Mouse (Mus musculus) lung, postnatal 36 days (tissue): ENCODE measurements around the gene Washc3.
A peak's percentile ranks its signal among the peaks of the same experiment; 100 is the strongest.

Source experiments
- DNase-seq: peaks from one replicate; pipeline ENCODE4 v3.0.0; 2022; ENCODE audit warnings: mixed read lengths

The Washc3 gene

GRCm38 (mm10) chr10:88200951-88201638, at the start of gene Washc3:
Gene Washc3, plus strand, starts transcription at chr10:88201093.
- DNase-seq, result peak; percentile 97

GRCm38 (mm10) chr10:88151658-88152057, 49.2 kb upstream of the Washc3 start:
- DNase-seq, result no peak

DNA sequence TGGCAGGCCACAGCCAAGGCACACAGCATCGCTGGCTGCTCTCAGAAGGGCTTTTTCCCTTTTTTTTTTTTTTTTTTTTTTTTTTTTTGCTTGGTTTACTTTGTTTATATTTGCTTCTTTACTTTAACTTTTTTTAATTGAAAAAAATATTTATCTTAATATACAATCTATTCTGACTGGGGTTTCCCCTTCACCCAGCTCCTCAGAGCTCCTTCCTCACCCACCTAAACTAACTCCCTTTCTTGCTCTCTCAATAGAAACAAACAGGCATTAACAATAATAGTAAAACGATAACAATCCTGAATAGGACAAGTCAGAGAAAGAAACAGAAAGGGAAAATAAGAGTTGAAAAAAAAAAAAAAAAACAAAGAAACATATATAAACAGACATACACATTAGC, 38.8 kb upstream of the Washc3 start:
- no peak for DNase-seq

GRCm38 (mm10) chr10:88162676-88163075, 38.2 kb upstream of the Washc3 start:
- DNase-seq, result no peak

DNA sequence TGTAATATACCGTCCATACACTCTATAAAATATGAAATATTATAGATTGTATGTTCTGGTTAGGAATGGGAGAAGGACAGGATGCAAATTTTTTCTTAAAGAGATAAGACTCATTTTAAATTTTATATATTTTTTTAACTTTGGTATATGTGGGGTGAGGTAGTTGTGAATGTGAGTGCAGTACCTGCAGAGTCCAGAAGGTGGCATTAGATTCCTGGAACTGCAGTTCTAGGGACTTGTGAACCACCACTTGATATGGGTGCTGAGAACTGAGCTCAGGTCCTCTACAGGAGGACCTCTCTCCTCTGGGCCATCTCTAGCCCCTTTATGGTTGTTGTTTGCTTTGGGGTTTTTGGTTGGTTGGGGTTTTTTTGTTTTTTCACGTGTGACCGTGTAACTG, 34.7 kb upstream of the Washc3 start:
- no peak for DNase-seq

- no peak for DNase-seq
These were observed 33.3 kb upstream of the Washc3 start for GRCm38 (mm10) chr10:88167438-88168077.

DNA sequence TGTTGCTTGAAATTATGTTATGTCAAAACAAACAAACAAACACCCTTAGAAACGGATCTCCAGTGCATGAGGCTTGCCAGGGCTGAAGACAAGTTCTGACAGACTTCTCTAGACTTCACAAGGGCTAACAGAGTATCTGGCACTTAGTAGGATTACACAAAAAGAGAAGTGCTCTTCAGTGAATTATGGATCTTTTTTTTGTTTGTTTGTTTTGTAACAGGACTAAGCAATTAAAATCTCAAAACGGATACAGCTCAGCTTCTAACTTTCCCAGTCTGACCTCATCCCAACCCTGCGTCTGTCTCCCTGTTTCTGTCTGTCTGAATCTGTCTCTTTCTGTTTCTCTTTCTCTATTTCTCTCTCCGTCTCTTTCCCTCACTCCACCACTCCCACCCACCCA, 352 bp upstream of the Washc3 start:
- DNase-seq, result no peak

- no peak for DNase-seq
These were observed 757 bp downstream of the Washc3 start for GRCm38 (mm10) chr10:88201650-88202049.

DNA sequence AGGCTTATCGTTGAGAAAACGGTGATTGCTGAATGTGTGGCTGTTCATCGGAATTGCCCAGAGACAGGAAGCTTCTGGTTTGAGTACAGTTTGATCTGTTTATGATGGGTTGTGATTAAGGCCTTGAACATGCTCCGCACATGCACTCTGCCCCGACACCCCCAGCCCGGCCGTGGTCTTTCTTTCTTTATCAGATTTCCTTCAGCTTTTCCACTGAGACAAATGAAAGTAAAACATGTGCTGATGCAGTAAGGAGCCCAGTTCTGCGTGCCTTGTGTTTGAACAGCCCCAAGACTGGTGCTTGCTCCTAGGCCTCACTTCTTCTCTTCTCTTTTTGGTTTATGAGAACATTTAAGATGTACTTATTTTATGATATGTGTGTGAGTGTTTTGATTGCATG, 1.7 kb downstream of the Washc3 start:
- DNase-seq, result no peak

- DNase-seq, result no peak
These were observed 2.3 kb downstream of the Washc3 start for GRCm38 (mm10) chr10:88203236-88203635.

- DNase-seq, result no peak
These were observed 11.8 kb downstream of the Washc3 start for GRCm38 (mm10) chr10:88212644-88213043.

GRCm38 (mm10) chr10:88214800-88215514, 14.1 kb downstream of the Washc3 start:
- DNase-seq, result no peak

DNA sequence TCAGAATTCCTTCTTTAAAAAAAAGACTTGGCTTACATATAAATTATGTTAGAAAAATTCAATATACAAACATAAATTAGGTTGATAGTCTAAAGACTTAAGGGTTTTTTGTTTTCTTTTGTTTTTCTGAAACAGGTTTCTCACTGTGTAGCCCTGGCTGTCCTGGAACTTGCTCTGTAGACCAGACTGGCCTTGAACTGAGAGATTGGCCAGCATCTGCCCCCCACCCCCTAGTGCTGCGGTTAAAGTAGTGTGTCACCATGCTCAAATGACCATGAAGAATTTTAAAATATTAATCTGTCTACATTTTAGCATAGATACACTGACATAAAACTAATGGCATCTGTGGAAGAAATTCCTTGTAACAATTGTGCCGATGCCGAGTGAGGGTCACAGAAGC, 17.3 kb downstream of the Washc3 start:
- no peak for DNase-seq

GRCm38 (mm10) chr10:88221718-88222117, 20.8 kb downstream of the Washc3 start:
- DNase-seq, result no peak

GRCm38 (mm10) chr10:88225421-88225820, 24.5 kb downstream of the Washc3 start:
- peak; percentile 10 for DNase-seq

GRCm38 (mm10) chr10:88227962-88228361, 27.1 kb downstream of the Washc3 start:
- DNase-seq, result no peak

GRCm38 (mm10) chr10:88228521-88229017, 27.7 kb downstream of the Washc3 start:
- no peak for DNase-seq

- no peak for DNase-seq
These were observed 30.8 kb downstream of the Washc3 start for GRCm38 (mm10) chr10:88231671-88232070.

DNA sequence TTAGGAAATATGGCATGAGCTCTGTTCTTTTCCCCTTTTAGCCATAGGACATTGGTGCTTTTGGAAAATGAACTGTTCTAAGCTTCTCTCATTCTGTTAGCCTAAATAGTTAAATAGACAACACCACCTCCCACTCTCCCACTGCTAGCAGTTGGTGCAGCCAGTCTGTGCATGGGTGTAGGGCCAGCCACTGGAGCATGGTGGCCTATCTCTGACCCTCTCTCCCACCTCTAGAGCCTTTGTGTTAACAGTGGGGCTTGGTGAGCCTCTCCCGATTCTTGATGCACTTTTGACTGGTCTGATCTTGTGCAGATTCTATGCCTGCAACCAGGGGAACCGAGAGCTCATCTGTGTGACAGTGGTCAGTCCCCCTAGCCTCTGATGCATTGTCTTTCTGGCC, 31.9 kb downstream of the Washc3 start:
- no peak for DNase-seq

GRCm38 (mm10) chr10:88244681-88245080, 43.8 kb downstream of the Washc3 start:
- DNase-seq, result no peak

DNA sequence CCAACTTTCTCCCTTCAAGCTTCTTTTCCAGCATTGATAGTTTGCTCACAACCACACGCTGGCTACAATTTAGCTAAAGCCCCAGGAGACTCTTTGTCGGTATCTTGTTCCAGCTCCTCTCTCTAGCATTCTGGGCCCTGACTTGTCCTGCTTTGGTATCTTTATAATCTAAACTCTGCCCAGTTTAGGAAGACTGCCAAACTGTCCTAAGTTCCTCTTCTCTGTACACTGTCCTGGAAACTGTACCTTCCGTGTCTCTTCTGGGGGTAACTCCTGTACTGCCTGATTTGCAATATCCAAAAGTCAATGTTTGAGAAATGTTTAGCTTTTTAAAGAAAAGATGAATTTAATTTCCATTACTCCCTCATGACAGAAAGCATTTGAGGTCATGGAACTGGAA, 49.4 kb downstream of the Washc3 start:
- DNase-seq, result no peak

- DNase-seq, result no peak
These were observed 51.4 kb downstream of the Washc3 start for GRCm38 (mm10) chr10:88252121-88252862.

GRCm38 (mm10) chr10:88255556-88255955, 54.7 kb downstream of the Washc3 start:
- DNase-seq, result no peak
